Mouse (Mus musculus): ENCODE data around the gene Fstl1. TPM values are rescaled to one million over a fixed set of nuclear protein-coding genes. Genes with fewer than 3 reads are reported as not detected.

The Fstl1 gene
- polyA plus RNA-seq, 1 experiment from 2014 or later: 271 TPM

- ATAC-seq (ENCODE audit: low FRiP score) (no peak), DNase-seq (ENCODE audit: low spot score) (no peak)
- 26% methylated on average over 2 of the region's 2 CpGs for WGBS
- no peaks in the 10 kb centered on the region for H3K27me3 ChIP-seq (ENCODE audit: control insufficient read depth, insufficient read depth, low read length)
- H3K9ac ChIP-seq (ENCODE audit: low read depth, low read length): no peak overlapping the region
- H3K9me3 ChIP-seq (ENCODE audit: control insufficient read depth, low read length): no peaks in the 10 kb centered on the region
- H3K36me3 ChIP-seq (ENCODE audit: control insufficient read depth, insufficient read depth, low read length): no peaks in the 10 kb centered on the region
- no peak overlapping the region for H3K4me2 ChIP-seq (replicated peaks; ENCODE audit: low read depth, low read length)
- H3K4me1 ChIP-seq (replicated peaks; ENCODE audit: control insufficient read depth, insufficient read depth, low read length): no peaks in the 10 kb centered on the region
- no peak overlapping the region for H3K27ac ChIP-seq (ENCODE audit: low read depth, low read length)
- no peak overlapping the region for H3K4me3 ChIP-seq (ENCODE audit: low read depth, low read length)
These were observed 23.8 kb upstream of the Fstl1 start for GRCm38 (mm10) chr16:37752876-37753275.

GRCm38 (mm10) chr16:37753809-37754208 lies 22.9 kb upstream of the Fstl1 start:
- H3K4me2 ChIP-seq (replicated peaks; ENCODE audit: low read depth, low read length): no peak overlapping the region
- DNase-seq (ENCODE audit: low spot score) (no peak), ATAC-seq (ENCODE audit: low FRiP score) (no peak)
- no peak overlapping the region for H3K4me3 ChIP-seq (ENCODE audit: low read depth, low read length)
- H3K27me3 ChIP-seq (ENCODE audit: control insufficient read depth, insufficient read depth, low read length): no peaks in the 10 kb centered on the region
- no peaks in the 10 kb centered on the region for H3K4me1 ChIP-seq (replicated peaks; ENCODE audit: control insufficient read depth, insufficient read depth, low read length)
- H3K36me3 ChIP-seq (ENCODE audit: control insufficient read depth, insufficient read depth, low read length): no peaks in the 10 kb centered on the region
- H3K9ac ChIP-seq (ENCODE audit: low read depth, low read length): no peak overlapping the region
- H3K27ac ChIP-seq (ENCODE audit: low read depth, low read length): no peak overlapping the region
- WGBS: 78% methylated on average over 1 of the region's 1 CpGs
- H3K9me3 ChIP-seq (ENCODE audit: control insufficient read depth, low read length): no peaks in the 10 kb centered on the region

- ATAC-seq (ENCODE audit: low FRiP score) (no peak), DNase-seq (ENCODE audit: low spot score) (no peak)
- no peak overlapping the region for H3K4me2 ChIP-seq (replicated peaks; ENCODE audit: low read depth, low read length)
- H3K36me3 ChIP-seq (ENCODE audit: control insufficient read depth, insufficient read depth, low read length): no peaks in the 10 kb centered on the region
- no peaks in the 10 kb centered on the region for H3K27me3 ChIP-seq (ENCODE audit: control insufficient read depth, insufficient read depth, low read length)
- H3K4me1 ChIP-seq (replicated peaks; ENCODE audit: control insufficient read depth, insufficient read depth, low read length): no peaks in the 10 kb centered on the region
- no peaks in the 10 kb centered on the region for H3K9me3 ChIP-seq (ENCODE audit: control insufficient read depth, low read length)
- H3K4me3 ChIP-seq (ENCODE audit: low read depth, low read length): no peak overlapping the region
- H3K9ac ChIP-seq (ENCODE audit: low read depth, low read length): no peak overlapping the region
- WGBS: 57% methylated on average over 4 of the region's 4 CpGs
- H3K27ac ChIP-seq (ENCODE audit: low read depth, low read length): no peak overlapping the region
These were observed 22.2 kb upstream of the Fstl1 start for GRCm38 (mm10) chr16:37754483-37754882.

- DNase-seq (ENCODE audit: low spot score) (no peak), ATAC-seq (ENCODE audit: low FRiP score) (no peak)
- Histone ChIP-seq H3K36me3 (ENCODE audit: control insufficient read depth, insufficient read depth, low read length) (no peaks in the 10 kb centered on the region), H3K4me3 (ENCODE audit: low read depth, low read length) (no peak overlapping the region), H3K27me3 (ENCODE audit: control insufficient read depth, insufficient read depth, low read length) (no peaks in the 10 kb centered on the region), H3K9ac (ENCODE audit: low read depth, low read length) (no peak overlapping the region), H3K4me2 (replicated peaks; ENCODE audit: low read depth, low read length) (no peak overlapping the region), H3K27ac (ENCODE audit: low read depth, low read length) (no peak overlapping the region), H3K9me3 (ENCODE audit: control insufficient read depth, low read length) (no peaks in the 10 kb centered on the region), H3K4me1 (replicated peaks; ENCODE audit: control insufficient read depth, insufficient read depth, low read length) (no peaks in the 10 kb centered on the region)
- 86% methylated on average over 2 of the region's 2 CpGs for WGBS
These were observed 19.4 kb upstream of the Fstl1 start for GRCm38 (mm10) chr16:37757223-37757622.

GRCm38 (mm10) chr16:37763797-37764196 lies 12.9 kb upstream of the Fstl1 start:
- H3K9me3 ChIP-seq (ENCODE audit: control insufficient read depth, low read length): no peaks in the 10 kb centered on the region
- H3K9ac ChIP-seq (ENCODE audit: low read depth, low read length): no peak overlapping the region
- H3K27me3 ChIP-seq (ENCODE audit: control insufficient read depth, insufficient read depth, low read length): no peaks in the 10 kb centered on the region
- no peak overlapping the region for H3K4me3 ChIP-seq (ENCODE audit: low read depth, low read length)
- no peaks in the 10 kb centered on the region for H3K36me3 ChIP-seq (ENCODE audit: control insufficient read depth, insufficient read depth, low read length)
- H3K4me1 ChIP-seq (replicated peaks; ENCODE audit: control insufficient read depth, insufficient read depth, low read length): no peaks in the 10 kb centered on the region
- DNase-seq (ENCODE audit: low spot score) (no peak), ATAC-seq (ENCODE audit: low FRiP score) (no peak)
- H3K4me2 ChIP-seq (replicated peaks; ENCODE audit: low read depth, low read length): no peak overlapping the region
- no peak overlapping the region for H3K27ac ChIP-seq (ENCODE audit: low read depth, low read length)
- 36% methylated on average over 5 of the region's 5 CpGs for WGBS

GRCm38 (mm10) chr16:37776166-37776859 lies 360 bp upstream of the Fstl1 start:
- Histone ChIP-seq H3K4me1 (replicated peaks; ENCODE audit: control insufficient read depth, insufficient read depth, low read length) (no peaks in the 10 kb centered on the region), H3K4me3 (ENCODE audit: low read depth, low read length) (peak overlapping the region; percentile 70), H3K36me3 (ENCODE audit: control insufficient read depth, insufficient read depth, low read length) (no peaks in the 10 kb centered on the region), H3K9me3 (ENCODE audit: control insufficient read depth, low read length) (no peaks in the 10 kb centered on the region), H3K27ac (ENCODE audit: low read depth, low read length) (no peak overlapping the region), H3K9ac (ENCODE audit: low read depth, low read length) (peak overlapping the region; percentile 88), H3K4me2 (replicated peaks; ENCODE audit: low read depth, low read length) (peak overlapping the region; percentile 88), H3K27me3 (ENCODE audit: control insufficient read depth, insufficient read depth, low read length) (no peaks in the 10 kb centered on the region)
- ATAC-seq (ENCODE audit: low FRiP score) (peak; percentile 42; the same call in 1 of the 2 replicates), DNase-seq (ENCODE audit: low spot score) (no peak)
- WGBS: 35% methylated on average over 13 of the region's 14 CpGs

- no peak for DNase-seq (ENCODE audit: low spot score)
- H3K4me3 ChIP-seq (ENCODE audit: low read depth, low read length): peak overlapping the region; percentile 70
- ATAC-seq (ENCODE audit: low FRiP score): no peak
- no peaks in the 10 kb centered on the region for H3K27me3 ChIP-seq (ENCODE audit: control insufficient read depth, insufficient read depth, low read length)
- H3K36me3 ChIP-seq (ENCODE audit: control insufficient read depth, insufficient read depth, low read length): no peaks in the 10 kb centered on the region
- no peaks in the 10 kb centered on the region for H3K4me1 ChIP-seq (replicated peaks; ENCODE audit: control insufficient read depth, insufficient read depth, low read length)
- 14% methylated on average over 4 of the region's 4 CpGs for WGBS
- peak overlapping the region; percentile 88 for H3K4me2 ChIP-seq (replicated peaks; ENCODE audit: low read depth, low read length)
- H3K27ac ChIP-seq (ENCODE audit: low read depth, low read length): no peak overlapping the region
- H3K9ac ChIP-seq (ENCODE audit: low read depth, low read length): peak overlapping the region; percentile 49
- no peaks in the 10 kb centered on the region for H3K9me3 ChIP-seq (ENCODE audit: control insufficient read depth, low read length)
These were observed 1.3 kb downstream of the Fstl1 start for GRCm38 (mm10) chr16:37777796-37778475.

GRCm38 (mm10) chr16:37778529-37778928 lies 1.9 kb downstream of the Fstl1 start:
- WGBS: 62% methylated on average over 5 of the region's 5 CpGs
- no peak for DNase-seq (ENCODE audit: low spot score)
- no peak for ATAC-seq (ENCODE audit: low FRiP score)
- H3K4me3 ChIP-seq (ENCODE audit: low read depth, low read length): no peak overlapping the region
- H3K9me3 ChIP-seq (ENCODE audit: control insufficient read depth, low read length): no peaks in the 10 kb centered on the region
- no peaks in the 10 kb centered on the region for H3K4me1 ChIP-seq (replicated peaks; ENCODE audit: control insufficient read depth, insufficient read depth, low read length)
- no peak overlapping the region for H3K9ac ChIP-seq (ENCODE audit: low read depth, low read length)
- no peaks in the 10 kb centered on the region for H3K27me3 ChIP-seq (ENCODE audit: control insufficient read depth, insufficient read depth, low read length)
- H3K4me2 ChIP-seq (replicated peaks; ENCODE audit: low read depth, low read length): no peak overlapping the region
- H3K36me3 ChIP-seq (ENCODE audit: control insufficient read depth, insufficient read depth, low read length): no peaks in the 10 kb centered on the region
- H3K27ac ChIP-seq (ENCODE audit: low read depth, low read length): no peak overlapping the region
